Mouse (Mus musculus) spleen, adult 18-20 months (tissue): ENCODE measurements around the gene Ldb3.

Source experiments
- DNase-seq, 2 experiments: peaks; one replicate each; pipeline ENCODE4 v3.0.0; 2022; ENCODE audit warnings: mixed read lengths in 2 of 2

Ldb3 gene

GRCm38 (mm10) chr14:34554047-34554446, 34.4 kb downstream of the Ldb3 start:
- DNase-seq = no peak

GRCm38 (mm10) chr14:34553470-34553869, 35.0 kb downstream of the Ldb3 start:
- no peak for DNase-seq

GRCm38 (mm10) chr14:34552226-34552625, 36.3 kb downstream of the Ldb3 start:
- DNase-seq = no peak

GRCm38 (mm10) chr14:34549004-34549671, 39.3 kb downstream of the Ldb3 start:
- DNase-seq = peak; percentile 25 to 71

GRCm38 (mm10) chr14:34548391-34549001, 40.0 kb downstream of the Ldb3 start:
- DNase-seq = peak in 1 of 2 experiments; percentile 8

GRCm38 (mm10) chr14:34544545-34544944, 43.9 kb downstream of the Ldb3 start:
- no peak for DNase-seq

GRCm38 (mm10) chr14:34544001-34544400, 44.5 kb downstream of the Ldb3 start:
- DNase-seq = no peak

- no peak for DNase-seq
These were observed 44.9 kb downstream of the Ldb3 start for GRCm38 (mm10) chr14:34543596-34543995.

GRCm38 (mm10) chr14:34541896-34542295, 46.6 kb downstream of the Ldb3 start:
- no peak for DNase-seq

- DNase-seq = peak in 1 of 2 experiments; percentile 18
These were observed 47.8 kb downstream of the Ldb3 start for GRCm38 (mm10) chr14:34540685-34541162.

GRCm38 (mm10) chr14:34535883-34536282, 52.6 kb downstream of the Ldb3 start:
- no peak for DNase-seq

- DNase-seq = no peak
These were observed 54.9 kb downstream of the Ldb3 start for GRCm38 (mm10) chr14:34533537-34533936.

GRCm38 (mm10) chr14:34532536-34532935, 55.9 kb downstream of the Ldb3 start:
- no peak for DNase-seq

GRCm38 (mm10) chr14:34528804-34529203, 59.7 kb downstream of the Ldb3 start:
- DNase-seq = no peak

GRCm38 (mm10) chr14:34522701-34523100, 65.8 kb downstream of the Ldb3 start, which contains the start of gene 9230112D13Rik:
Gene 9230112D13Rik, minus strand, starts transcription at chr14:34522801.
- no peak for DNase-seq

- DNase-seq = no peak
These were observed 70.4 kb downstream of the Ldb3 start for GRCm38 (mm10) chr14:34517959-34518544.

GRCm38 (mm10) chr14:34516960-34517577, 71.4 kb downstream of the Ldb3 start:
- DNase-seq = no peak

- DNase-seq = no peak
These were observed 72.6 kb downstream of the Ldb3 start for GRCm38 (mm10) chr14:34515860-34516259.

GRCm38 (mm10) chr14:34514120-34514519, 74.4 kb downstream of the Ldb3 start:
- no peak for DNase-seq

- DNase-seq = no peak
These were observed 75.9 kb downstream of the Ldb3 start for GRCm38 (mm10) chr14:34512602-34513001.

GRCm38 (mm10) chr14:34511901-34512300, 76.6 kb downstream of the Ldb3 start:
- DNase-seq = no peak

GRCm38 (mm10) chr14:34508842-34509439, 79.5 kb downstream of the Ldb3 start:
- DNase-seq = no peak
